Mouse (Mus musculus): ENCODE results near the gene Sema4a.

Gene Sema4a

GRCm38 (mm10) chr3:88425708-88426420 is 35.1 kb downstream of the Sema4a start:
- DNase-seq = peak; percentile 62

GRCm38 (mm10) chr3:88425330-88425689 is 35.7 kb downstream of the Sema4a start:
- no peak for DNase-seq

DNA sequence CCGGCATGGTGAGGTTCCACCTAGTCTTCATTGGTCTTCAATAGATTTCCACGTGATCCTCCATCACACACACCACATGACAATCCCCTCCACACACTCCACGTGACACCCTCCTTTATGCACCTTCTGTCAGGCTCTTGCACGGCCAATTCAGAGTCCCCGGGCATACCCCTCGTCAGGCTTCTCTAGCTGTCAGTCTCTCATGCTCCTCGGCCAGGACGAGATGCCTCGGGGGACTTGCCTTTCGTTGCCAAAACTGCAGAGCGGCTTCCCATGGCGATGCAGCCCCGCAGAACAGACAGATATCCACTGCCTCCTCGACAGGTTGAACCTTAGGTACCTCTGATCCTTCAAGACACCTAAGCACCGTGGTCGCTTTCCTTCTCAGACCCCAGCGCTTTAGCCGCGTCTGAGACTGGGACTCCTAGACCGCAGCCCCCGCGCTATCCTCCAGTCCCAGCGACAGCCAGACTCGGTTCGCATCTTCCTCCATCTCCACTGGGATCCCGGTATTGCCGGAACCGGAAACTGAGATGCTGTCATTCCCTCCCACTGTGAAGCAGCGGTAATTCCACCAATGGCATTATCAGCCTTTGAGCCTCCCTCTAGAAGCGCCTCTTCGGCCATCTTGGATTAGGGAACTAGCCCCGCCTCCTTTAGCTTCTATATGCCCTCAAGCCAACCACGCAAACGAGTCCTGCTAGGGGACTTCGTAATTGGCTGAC is 36.2 kb downstream of the Sema4a start, which contains the start of gene Slc25a44:
Slc25a44 (minus strand) TSS at position 535 of the 725 bp plus-strand sequence.
- peak; percentile 97 for DNase-seq

- DNase-seq = peak; percentile 70
Measured at GRCm38 (mm10) chr3:88422020-88422720, 38.8 kb downstream of the Sema4a start.

DNA sequence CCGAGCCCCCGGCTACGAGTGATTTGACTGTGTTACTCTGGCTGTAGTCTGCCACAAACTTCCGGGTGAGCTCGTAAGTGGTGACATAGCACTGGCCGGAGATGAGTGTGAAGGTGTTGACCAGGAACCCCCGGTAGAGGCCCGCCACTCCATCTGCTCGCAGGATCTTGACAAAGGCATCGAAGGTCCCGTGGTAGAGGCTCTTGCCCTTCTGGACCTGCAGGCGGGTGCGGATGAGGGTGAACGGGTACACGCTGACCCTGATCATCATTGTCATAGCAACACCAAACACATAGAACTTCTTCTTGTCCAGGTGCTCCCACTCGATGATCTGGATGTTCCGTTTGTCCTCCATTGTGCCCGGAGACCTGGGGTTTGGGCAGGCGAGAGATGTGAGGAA is 40.2 kb downstream of the Sema4a start:
- DNase-seq = peak; percentile 57

GRCm38 (mm10) chr3:88418016-88418415 is 43.0 kb downstream of the Sema4a start:
- no peak for DNase-seq

DNA sequence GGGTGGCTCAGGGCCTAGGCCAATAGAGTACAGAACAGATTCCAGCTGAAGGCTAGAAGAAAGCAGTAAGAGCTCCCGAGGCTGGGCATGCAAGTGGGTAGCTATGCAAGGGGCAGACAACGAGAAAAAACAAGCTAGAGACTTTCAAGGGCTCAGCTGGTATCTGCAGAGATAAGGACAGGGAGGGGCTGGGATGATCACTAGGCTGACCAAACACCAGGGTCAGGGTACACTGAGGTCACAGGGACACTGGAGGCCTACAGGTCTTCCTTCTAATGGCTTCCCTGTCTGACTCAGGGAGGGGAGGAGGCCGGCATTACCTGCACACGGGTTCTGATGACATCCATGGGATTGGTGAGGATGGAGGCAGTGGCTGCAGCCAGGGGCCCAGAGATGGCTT is 45.3 kb downstream of the Sema4a start:
- no peak for DNase-seq

DNA sequence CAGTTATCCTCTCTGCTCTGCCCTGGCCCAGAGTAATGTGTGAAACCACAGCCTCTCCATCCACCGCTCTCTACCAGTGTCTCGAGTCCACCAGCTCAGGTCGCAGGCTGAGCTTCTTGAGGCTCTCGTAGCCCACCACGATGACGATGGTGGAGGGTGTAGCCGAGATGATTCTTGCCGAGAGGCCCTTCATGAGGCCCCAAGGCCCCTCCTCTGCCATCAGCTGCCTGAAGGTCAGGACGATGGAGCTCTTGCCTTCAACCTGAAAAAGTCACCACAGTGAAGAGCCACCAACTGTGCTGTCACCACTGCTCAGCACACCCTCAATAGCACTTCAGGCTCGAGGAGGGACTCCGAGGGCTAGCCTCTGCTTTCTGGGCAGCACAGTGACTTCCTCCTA is 48.3 kb downstream of the Sema4a start:
- DNase-seq = no peak

- DNase-seq = no peak
Measured at GRCm38 (mm10) chr3:88411681-88412080, 49.3 kb downstream of the Sema4a start.

DNA sequence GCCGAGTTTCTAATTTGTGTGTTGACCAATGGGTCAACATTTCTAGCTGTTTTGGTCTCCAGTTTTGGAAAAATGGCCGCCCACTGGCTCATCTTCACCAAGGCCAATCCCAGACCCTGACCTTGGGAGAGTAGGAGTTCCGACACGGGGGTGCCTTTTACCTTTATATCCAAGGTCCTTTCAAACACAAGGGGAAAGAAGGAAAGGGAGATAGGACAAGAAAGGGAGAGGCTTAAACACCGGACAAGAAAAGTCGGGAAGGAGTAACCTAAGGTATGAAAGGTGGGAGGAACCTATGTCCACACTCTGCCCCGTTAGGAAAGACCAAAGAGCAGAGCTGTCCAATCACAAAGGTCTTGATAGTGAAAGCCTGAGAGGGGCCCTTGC is 50.3 kb downstream of the Sema4a start:
- peak; percentile 36 for DNase-seq

DNA sequence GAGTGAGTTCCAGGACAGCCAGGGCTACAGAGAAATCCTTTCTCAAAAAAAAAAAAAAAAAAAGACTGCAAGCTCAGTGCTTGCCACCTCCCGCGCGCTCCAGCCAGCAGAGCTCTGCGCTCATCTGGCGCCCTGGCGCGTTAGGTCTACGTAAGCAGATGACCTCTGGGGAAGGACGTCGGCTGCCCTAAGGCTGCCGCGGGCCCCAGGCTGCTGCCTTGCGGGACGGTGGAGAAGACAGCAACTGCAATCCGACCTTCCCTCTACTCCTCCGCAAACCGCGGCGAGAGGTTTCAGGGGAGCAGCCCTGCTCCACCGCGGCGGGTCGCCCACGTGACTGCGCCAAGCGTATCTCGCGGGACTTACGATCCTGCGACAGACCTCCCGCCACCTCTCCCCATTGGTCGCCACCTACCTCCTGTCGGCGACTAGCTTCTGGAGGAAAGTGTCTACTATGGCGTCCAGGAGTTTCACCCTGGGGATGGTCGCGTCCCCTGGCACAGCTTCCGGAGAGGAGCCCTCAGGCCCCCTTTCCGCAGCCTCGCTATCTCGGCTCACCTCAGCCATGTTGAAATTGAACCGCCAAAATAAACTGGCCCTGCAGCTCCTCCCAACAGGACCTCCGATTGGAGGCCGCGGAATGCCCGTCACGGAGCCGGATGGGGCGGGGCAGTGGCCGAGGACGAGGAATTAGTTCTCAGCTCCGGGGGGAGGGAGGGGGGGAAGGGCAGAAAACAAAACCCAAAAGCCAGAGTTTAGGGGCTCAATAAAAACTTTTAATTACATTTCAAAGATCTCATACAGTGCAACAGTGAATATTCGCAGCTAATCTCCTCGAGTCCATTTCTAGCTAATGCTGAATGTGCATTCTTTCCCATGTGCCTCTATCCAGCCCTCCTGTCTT is 51.0 kb downstream of the Sema4a start, which contains the start of gene Pmf1:
Pmf1 (minus strand) TSS at position 591 of the 904 bp plus-strand sequence.
- DNase-seq = peak; percentile 94

- no peak for DNase-seq
Measured at GRCm38 (mm10) chr3:88408953-88409352, 52.0 kb downstream of the Sema4a start.

- DNase-seq = no peak
Measured at GRCm38 (mm10) chr3:88407529-88407928, 53.5 kb downstream of the Sema4a start.

GRCm38 (mm10) chr3:88407090-88407489 is 53.9 kb downstream of the Sema4a start:
- peak; percentile 58 for DNase-seq

DNA sequence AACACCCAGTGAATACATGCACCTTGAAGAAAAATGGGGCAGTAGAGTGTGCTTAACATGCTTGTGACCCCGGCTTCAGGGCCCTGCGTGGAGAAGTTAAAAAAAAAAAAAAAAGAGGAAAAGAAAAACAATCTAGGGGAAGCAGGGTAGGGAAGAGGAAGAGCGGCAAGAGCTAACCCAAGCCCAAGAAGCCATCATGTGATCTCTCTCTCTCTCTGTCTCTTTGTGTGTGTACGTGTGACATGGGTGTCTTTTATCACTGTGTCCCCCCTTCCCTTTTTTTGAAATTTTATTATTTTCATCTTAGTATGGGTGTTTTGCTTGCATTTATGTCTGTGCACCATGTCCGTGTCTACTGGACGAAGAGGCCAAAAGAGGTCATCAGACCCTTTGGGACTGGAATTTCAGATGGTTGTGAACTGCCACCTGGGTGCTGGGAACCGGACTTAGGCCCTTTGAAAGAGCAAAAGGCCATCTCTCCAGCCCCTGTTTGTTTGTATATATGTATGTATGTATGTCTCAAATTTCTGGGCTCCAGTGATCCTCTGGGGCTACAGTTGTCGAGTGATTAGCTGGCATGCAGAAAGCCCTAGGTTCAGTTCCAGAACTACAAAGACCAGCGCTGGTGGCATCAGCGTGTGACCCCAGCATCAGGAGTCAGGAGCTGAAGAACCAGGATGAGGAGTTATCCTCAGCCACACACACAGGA is 57.3 kb downstream of the Sema4a start:
- DNase-seq = no peak

- DNase-seq = no peak
Measured at GRCm38 (mm10) chr3:88398666-88399065, 62.3 kb downstream of the Sema4a start.

GRCm38 (mm10) chr3:88395742-88396141 is 65.2 kb downstream of the Sema4a start:
- DNase-seq = no peak

DNA sequence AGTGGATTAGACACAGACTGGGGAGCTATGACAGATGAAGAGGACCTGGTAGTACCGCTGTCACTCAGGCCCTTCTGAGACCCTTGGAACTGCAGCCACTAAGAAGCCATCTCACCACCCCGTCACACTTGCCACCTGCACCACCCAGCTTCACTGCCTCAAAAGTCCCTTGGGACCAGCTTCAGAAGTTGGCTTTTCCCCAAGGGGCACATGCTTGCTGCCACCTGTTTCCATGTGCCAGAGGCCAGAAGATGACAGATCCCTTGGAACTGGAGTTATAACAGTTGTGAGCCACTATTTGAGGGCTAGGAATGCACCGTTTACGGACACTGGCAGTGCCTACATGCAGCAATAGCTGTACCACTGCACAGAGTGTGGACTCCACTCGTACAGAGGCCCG is 65.7 kb downstream of the Sema4a start:
- DNase-seq = no peak

GRCm38 (mm10) chr3:88393776-88394375 is 67.1 kb downstream of the Sema4a start:
- no peak for DNase-seq

Measured in kidney, adult 11 months (tissue).